Mouse (Mus musculus) heart, adult 2 months (tissue): ENCODE measurements around the gene Prkch.

Experiments
- CTCF ChIP-seq: fragments of 200-600 bp; IDR thresholded peaks from 2 replicates; pipeline ENCODE4 v1.8.1; 2022; ENCODE audit warnings: antibody characterized with exemption, mild to moderate bottlenecking, moderate library complexity
- EP300 ChIP-seq: fragments of 200-500 bp; IDR thresholded peaks from 2 replicates; pipeline ENCODE4 v1.6.1; 2011; ENCODE audit warnings: low read depth, low read length, control low read depth; ENCODE audit not compliant: insufficient read depth
- POLR2A ChIP-seq: fragments of 200-500 bp; IDR thresholded peaks from 2 replicates; pipeline ENCODE4 v1.6.1; 2011; ENCODE audit warnings: mild to moderate bottlenecking, low read depth, low read length, control low read depth; ENCODE audit not compliant: insufficient read depth

DNA sequence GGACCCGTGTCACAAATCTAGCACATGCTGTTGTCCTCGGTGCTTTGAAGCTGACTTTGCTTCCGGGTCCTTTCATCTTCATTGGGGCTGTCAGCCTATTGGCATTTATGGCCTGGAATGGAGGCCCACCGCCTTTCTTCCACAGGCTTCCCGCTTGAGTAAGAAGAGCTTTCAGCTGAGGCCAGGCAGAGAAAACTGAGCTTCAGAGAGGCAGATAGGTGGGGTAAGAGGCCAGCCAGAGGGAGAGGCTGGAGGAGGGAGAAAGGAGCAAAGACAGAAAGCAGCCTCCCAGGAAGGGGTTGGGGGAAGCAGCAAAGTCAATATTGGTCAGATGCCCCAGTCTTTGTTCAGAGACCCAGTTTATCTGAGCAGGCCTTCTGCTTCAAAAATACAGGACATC is 123.9 kb downstream of the Prkch start:
- no peak for TF ChIP-seq CTCF
- no peak for TF ChIP-seq POLR2A
- no peak for TF ChIP-seq EP300
